Mouse (Mus musculus): ENCODE results near the gene 4930558K02Rik. TPM values are rescaled to one million over a fixed set of nuclear protein-coding genes. Genes with fewer than 3 reads are reported as not detected.

Gene 4930558K02Rik
- polyA plus RNA-seq (2016; fragmentation: Nextera tagmentation; extraction: Ambion mirVana): not detected in 2 replicates

DNA sequence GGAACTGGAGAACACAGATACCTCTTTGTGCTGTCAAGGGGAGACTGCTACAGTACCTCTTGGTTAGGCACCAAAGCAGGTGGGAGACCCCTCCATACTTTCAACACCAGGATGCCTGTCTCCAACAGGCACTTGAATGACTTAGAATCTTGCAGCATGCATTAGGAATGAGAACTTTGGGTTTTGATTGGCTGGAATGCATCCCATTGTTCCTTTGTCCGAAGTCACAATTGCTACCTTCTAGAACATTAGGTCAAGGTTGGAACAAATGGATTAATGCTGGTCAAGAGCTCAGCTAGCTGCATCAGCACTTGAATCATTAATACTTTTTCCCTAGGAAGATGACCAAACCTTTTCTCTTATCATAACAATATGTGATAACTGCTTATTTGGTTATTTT is at the start of gene 4930558K02Rik:
Gene 4930558K02Rik, minus strand, starts transcription at position 101 of the 400 bp plus-strand sequence.
- Histone ChIP-seq H3K9me3 (no peaks in the 10 kb centered on the region), H3K4me3 (no peak within 1 kb of the TSS), H3K27me3 (replicated peaks; ENCODE audit: low read depth, poor library complexity, severe bottlenecking) (no peaks in the 10 kb centered on the region), H3K36me3 (replicated peaks) (no peaks in the 10 kb centered on the region), H3K27ac (replicated peaks) (no peak within 1 kb of the TSS), H3K4me1 (peaks cover 44% of the 10 kb centered on the region)
- no peak for DNase-seq (ENCODE audit: low spot score)
- WGBS: 63% methylated on average over 1 of the region's 1 CpGs

DNA sequence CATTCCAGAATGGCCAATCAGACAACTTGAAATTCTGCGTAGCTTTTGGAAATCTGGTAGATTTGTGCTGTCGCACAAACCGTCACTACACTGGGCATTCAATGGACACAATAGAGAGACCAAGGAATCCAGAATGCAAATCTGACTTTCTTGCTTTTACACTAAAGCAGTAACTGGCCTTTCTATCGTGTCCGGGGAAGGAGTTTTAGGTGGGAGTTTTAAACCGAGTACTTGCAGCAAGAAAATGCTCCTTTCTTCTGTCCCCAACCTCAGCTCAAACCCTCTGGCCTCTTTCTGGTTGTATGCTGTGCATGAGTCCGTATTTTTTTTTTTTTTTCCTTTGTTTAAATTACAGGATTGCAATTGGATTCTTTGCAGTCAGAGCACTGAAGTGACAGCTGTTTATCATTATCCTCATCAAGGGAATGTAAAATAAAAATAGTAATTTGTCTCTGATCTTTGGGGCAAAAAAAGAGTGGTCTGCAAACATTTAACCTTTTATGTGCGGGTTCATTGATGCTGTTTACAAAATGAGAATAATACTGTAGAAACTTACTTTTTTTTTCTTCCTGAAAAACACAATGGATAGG is 44.3 kb upstream of the 4930558K02Rik start:
- no peaks in the 10 kb centered on the region for H3K36me3 ChIP-seq (replicated peaks)
- peak overlapping the region; percentile 88 for H3K27ac ChIP-seq (replicated peaks)
- peaks cover 74% of the 10 kb centered on the region for H3K4me1 ChIP-seq
- DNase-seq (ENCODE audit: low spot score): no peak
- WGBS: 41% methylated on average over 8 of the region's 8 CpGs
- H3K4me3 ChIP-seq: no peak overlapping the region
- no peaks in the 10 kb centered on the region for H3K27me3 ChIP-seq (replicated peaks; ENCODE audit: low read depth, poor library complexity, severe bottlenecking)
- no peaks in the 10 kb centered on the region for H3K9me3 ChIP-seq

DNA sequence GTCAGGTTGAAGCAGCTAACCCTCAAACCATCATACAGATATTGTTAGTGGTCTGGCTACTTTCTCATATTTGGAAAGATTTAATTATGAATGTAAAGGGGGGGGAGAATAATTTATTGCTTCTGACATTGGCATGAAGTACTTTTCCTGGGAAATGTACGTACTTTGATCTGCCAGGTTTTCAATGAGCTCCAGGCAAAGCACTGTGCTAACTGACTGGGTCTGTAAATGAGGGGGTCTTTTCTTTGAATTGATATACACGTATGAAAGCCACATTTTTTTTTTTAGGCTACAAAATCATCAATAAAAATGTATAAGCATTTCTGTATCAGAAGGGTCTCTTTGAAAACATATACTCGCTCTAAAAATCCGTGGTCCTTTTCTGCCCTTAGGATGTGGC is 41.3 kb upstream of the 4930558K02Rik start:
- 48% methylated on average over 4 of the region's 4 CpGs for WGBS
- peaks cover 98% of the 10 kb centered on the region for H3K4me1 ChIP-seq
- H3K4me3 ChIP-seq: no peak overlapping the region
- H3K27me3 ChIP-seq (replicated peaks; ENCODE audit: low read depth, poor library complexity, severe bottlenecking): no peaks in the 10 kb centered on the region
- no peak for DNase-seq (ENCODE audit: low spot score)
- no peaks in the 10 kb centered on the region for H3K9me3 ChIP-seq
- H3K27ac ChIP-seq (replicated peaks): peak overlapping the region; percentile 88
- H3K36me3 ChIP-seq (replicated peaks): no peaks in the 10 kb centered on the region

DNA sequence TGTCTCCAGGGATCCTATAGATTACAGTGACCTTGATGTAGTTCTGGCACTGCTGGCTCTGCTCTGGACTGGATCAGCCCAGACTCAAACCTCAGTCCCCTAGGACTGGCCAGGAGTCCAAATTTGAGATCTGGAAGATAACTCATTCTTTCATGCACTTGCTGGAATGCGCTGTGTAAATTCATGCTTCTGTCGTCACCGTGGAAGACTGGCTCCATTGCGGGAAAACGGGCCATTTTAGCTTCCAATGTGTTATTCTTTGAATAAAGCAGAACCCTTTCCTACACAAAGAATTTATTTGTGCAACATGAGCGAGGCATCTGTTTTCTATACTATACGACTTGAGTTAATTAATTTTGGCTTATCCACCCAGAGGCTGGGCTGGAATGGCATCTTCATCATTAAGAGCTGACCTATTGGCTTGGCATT is 40.9 kb upstream of the 4930558K02Rik start:
- H3K9me3 ChIP-seq: no peaks in the 10 kb centered on the region
- whole genome bisulfite sequencing: 36% methylated on average over 7 of the region's 7 CpGs
- H3K4me1 ChIP-seq: peaks cover 99% of the 10 kb centered on the region
- peak; percentile 58 for DNase-seq (ENCODE audit: low spot score)
- no peak overlapping the region for H3K4me3 ChIP-seq
- H3K27ac ChIP-seq (replicated peaks): peak overlapping the region; percentile 88
- H3K27me3 ChIP-seq (replicated peaks; ENCODE audit: low read depth, poor library complexity, severe bottlenecking): no peaks in the 10 kb centered on the region
- H3K36me3 ChIP-seq (replicated peaks): no peaks in the 10 kb centered on the region

DNA sequence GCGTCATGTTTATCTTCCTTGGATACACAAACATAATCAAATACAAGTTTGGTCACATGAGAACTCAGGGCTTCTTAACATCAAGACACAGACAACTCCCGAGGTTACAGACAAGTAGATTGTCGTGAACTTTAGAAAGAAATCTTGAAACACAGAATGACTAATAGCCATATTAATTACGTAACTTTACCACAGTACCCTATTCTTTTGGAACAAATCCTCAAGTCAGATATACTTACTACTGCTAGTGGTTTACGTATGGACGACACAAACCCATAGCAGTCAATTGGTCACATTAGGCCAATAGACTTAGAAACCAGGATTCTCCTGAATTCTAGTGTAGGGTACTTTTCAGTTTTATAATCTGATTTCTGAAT is 39.2 kb upstream of the 4930558K02Rik start:
- Histone ChIP-seq H3K27me3 (replicated peaks; ENCODE audit: low read depth, poor library complexity, severe bottlenecking) (no peaks in the 10 kb centered on the region), H3K9me3 (no peaks in the 10 kb centered on the region), H3K27ac (replicated peaks) (peak overlapping the region; percentile 88), H3K36me3 (replicated peaks) (no peaks in the 10 kb centered on the region), H3K4me1 (peaks cover 100% of the 10 kb centered on the region), H3K4me3 (no peak overlapping the region)
- no peak for DNase-seq (ENCODE audit: low spot score)
- 62% methylated on average over 6 of the region's 6 CpGs for WGBS

DNA sequence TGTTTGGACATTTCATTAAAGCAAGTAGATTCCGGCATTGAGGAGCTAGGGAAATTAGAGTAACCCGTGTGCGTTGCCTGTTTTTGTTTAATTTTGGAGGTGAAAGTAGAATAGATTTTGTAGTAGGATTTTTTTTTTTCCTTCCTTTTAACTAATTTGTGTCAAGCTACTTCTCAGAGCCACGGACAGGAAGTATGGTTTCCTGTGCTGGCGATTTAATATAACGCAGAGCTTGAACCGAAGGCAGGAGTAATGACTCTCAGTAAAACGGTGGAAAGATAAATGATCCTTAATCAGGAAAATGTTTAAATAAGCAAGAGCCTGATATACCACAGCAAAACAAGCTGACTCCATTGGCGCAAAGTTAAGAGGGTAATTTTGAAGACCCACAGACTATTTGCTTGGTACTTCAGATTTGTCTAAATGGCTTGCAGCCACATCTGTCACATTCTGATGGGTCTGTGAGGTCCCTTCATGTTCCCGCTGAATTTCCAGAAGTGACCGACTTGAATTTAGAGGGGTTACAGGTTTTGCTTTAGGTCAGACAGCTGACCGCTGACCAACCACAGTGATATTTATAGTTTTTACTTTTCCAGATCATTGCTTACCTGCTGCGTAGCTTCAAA is 38.7 kb upstream of the 4930558K02Rik start:
- H3K27ac ChIP-seq (replicated peaks): peak overlapping the region; percentile 88

DNA sequence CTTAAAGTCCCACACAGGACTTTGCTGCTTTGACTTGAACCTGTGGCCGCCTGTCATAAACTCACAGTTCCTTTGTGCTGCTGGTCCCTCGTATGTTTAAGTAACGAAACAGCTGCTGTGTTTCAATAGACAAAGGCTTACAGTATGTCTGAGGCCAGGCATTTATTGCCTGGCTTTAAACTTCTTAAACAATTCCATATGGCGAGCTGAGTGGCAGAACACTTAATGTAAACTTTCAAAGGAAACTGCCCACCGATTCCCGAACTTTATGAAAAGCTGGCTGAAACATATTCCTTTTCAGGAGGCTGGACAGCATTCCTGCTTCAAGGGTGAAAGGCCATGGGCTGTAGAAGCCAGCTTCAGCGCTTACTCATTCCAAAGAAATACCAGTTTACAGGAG is 37.5 kb upstream of the 4930558K02Rik start:
- WGBS: 23% methylated on average over 7 of the region's 7 CpGs
- DNase-seq (ENCODE audit: low spot score): no peak
- peak overlapping the region; percentile 88 for H3K27ac ChIP-seq (replicated peaks)
- H3K36me3 ChIP-seq (replicated peaks): no peaks in the 10 kb centered on the region
- no peak overlapping the region for H3K4me3 ChIP-seq
- no peaks in the 10 kb centered on the region for H3K27me3 ChIP-seq (replicated peaks; ENCODE audit: low read depth, poor library complexity, severe bottlenecking)
- H3K9me3 ChIP-seq: no peaks in the 10 kb centered on the region
- H3K4me1 ChIP-seq: peaks cover 95% of the 10 kb centered on the region

More for the DNA sequence above, 38.7 kb upstream of the 4930558K02Rik start:
- Histone ChIP-seq H3K36me3 (replicated peaks) (no peaks in the 10 kb centered on the region), H3K9me3 (no peaks in the 10 kb centered on the region), H3K4me1 (peaks cover 100% of the 10 kb centered on the region), H3K27me3 (replicated peaks; ENCODE audit: low read depth, poor library complexity, severe bottlenecking) (no peaks in the 10 kb centered on the region), H3K4me3 (0 out of 2 replicates have a peak overlapping the region, but pooled peaks have one; percentile 5)
- DNase-seq (ENCODE audit: low spot score): no peak
- 40% methylated on average over 13 of the region's 13 CpGs for WGBS

DNA sequence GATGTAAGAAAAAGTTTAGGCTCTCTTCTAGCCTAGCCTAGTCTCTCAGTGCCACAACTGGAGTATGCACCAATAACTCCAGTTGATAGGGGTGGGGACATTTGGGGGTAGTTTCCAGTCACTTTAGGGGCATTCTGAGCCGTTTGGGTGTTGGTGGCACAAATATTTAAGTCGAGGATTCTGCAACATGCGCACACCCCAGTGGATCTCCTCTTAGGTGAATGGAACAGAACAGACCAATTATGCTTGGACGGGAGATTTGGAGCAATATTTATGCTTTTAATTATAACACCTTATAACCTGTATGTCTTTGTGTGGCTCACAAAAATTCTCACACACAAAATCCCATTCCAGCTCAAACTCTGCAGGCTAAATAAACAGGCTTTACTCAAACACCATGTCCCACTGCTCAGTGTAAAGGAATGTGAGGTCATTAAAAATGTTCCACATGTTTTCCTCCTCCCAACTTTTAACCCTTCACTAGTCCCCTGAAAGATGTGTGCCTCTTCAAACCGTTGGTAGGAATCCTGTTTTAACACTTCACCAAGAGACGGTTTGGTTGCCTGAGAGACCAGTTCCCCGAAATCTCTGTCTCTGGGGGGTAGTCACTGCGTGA is 35.9 kb upstream of the 4930558K02Rik start:
- peaks cover 92% of the 10 kb centered on the region for H3K4me1 ChIP-seq
- no peaks in the 10 kb centered on the region for H3K27me3 ChIP-seq (replicated peaks; ENCODE audit: low read depth, poor library complexity, severe bottlenecking)
- 42% methylated on average over 8 of the region's 8 CpGs for WGBS
- H3K4me3 ChIP-seq: no peak overlapping the region
- H3K9me3 ChIP-seq: no peaks in the 10 kb centered on the region
- H3K36me3 ChIP-seq (replicated peaks): no peaks in the 10 kb centered on the region
- peak overlapping the region; percentile 88 for H3K27ac ChIP-seq (replicated peaks)
- no peak for DNase-seq (ENCODE audit: low spot score)

DNA sequence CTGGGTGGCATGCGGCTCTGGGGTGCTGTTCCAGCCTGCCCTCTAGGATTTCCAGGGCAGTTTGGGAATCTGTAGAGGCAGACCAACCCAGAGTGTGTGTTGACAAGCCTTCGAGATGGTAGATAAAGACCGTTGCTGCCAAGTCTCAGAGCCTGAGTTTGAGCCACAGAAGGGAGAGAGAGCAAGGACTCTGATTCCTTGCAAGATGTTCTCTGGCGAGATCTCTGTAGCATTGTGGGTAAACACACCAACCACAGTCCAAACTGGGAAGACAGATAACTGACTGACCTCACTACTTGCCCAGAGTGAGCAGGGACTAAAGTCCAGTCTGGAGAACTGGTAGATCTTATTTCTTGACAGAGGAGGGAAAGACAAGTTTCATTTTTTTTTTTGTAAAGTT is 34.1 kb upstream of the 4930558K02Rik start:
- Histone ChIP-seq H3K36me3 (replicated peaks) (no peaks in the 10 kb centered on the region), H3K27me3 (replicated peaks; ENCODE audit: low read depth, poor library complexity, severe bottlenecking) (no peaks in the 10 kb centered on the region), H3K27ac (replicated peaks) (peak overlapping the region; percentile 88), H3K4me1 (peaks cover 92% of the 10 kb centered on the region), H3K4me3 (no peak overlapping the region), H3K9me3 (no peaks in the 10 kb centered on the region)
- no peak for DNase-seq (ENCODE audit: low spot score)
- WGBS: 80% methylated on average over 4 of the region's 4 CpGs

DNA sequence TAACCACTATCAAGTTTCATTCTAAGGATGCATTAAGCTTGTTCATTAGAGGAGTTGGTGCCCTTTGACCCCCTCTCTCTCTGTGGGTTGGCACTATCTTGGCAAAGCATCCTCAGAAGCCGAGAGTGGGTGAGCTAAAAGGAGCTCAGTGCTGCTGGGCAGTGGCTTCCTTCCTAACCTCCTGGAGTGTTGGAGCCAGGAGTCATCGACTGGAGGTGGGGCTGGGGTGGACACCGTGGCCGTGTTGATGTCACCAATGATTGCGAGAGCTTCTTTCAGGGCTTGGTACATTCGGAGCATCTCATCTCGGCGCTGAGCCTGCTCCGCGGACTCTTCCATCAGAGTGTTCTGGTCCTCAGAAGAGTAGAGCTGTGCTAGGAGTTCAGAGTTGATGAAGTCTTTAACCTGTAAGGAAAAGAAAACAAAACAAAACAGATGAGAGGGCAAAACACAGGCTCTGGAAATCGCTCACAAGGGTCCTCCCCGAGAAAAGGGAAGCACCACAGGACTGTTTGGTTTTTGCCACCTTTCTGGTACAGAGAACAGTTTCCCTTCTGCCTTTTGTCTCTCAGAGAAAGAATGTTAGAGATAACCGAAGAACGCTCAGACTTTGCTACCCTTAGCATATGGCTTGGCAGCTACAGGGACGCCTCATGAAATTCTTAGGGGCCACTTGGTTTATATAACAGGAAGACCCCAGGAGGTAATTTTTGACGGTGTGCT is 32.2 kb upstream of the 4930558K02Rik start:
- Histone ChIP-seq H3K27me3 (replicated peaks; ENCODE audit: low read depth, poor library complexity, severe bottlenecking) (no peaks in the 10 kb centered on the region), H3K27ac (replicated peaks) (peak overlapping the region; percentile 72), H3K36me3 (replicated peaks) (no peaks in the 10 kb centered on the region), H3K4me1 (peaks cover 91% of the 10 kb centered on the region), H3K9me3 (no peaks in the 10 kb centered on the region), H3K4me3 (no peak overlapping the region)
- WGBS: 80% methylated on average over 16 of the region's 16 CpGs
- no peak for DNase-seq (ENCODE audit: low spot score)

DNA sequence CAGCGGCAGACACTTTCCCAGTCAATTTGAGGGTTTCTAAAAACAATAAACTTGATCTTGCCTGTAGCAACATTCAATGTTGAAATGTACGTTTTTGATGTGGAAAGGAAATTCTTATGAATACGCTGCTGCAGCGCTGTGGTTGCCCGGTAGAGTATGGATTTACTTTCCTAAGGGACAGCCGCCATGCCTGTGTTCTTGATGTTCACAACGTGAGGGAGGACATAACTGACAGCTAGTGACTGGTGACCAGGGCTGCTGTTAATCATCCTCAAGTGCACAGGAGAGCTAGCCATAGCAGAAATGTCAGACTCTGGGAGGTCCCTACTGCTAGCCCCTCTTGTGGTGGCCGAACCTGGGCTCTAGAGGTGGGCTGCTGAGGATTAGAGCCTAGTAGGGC is 29.6 kb upstream of the 4930558K02Rik start:
- WGBS: 44% methylated on average over 8 of the region's 8 CpGs
- DNase-seq (ENCODE audit: low spot score): no peak
- Histone ChIP-seq H3K27me3 (replicated peaks; ENCODE audit: low read depth, poor library complexity, severe bottlenecking) (no peaks in the 10 kb centered on the region), H3K4me1 (peaks cover 91% of the 10 kb centered on the region), H3K4me3 (peak overlapping the region; percentile 1; the same call in 1 of the 2 replicates), H3K36me3 (replicated peaks) (no peaks in the 10 kb centered on the region), H3K27ac (replicated peaks) (peak overlapping the region; percentile 90), H3K9me3 (no peaks in the 10 kb centered on the region)

DNA sequence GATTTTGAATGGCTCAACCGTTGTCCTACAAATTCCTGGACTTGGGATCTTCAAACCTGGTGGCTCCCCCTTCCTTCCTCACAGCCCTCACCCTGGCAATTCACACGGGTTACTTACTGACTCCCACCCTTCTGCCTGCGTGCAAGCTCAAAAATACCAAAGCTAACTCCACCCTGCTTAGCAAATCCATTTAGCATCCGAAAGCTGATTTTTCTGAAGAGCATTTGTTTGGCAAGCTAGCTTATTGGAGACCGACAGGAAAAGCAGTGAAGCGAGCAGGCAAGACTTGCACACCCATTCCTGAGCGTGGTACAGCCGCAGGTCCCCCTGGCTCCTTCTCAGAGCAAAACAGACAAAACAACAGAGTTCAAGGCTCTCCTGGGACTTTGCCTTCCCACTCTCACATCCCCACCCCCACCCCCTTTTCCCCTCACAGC is 29.2 kb upstream of the 4930558K02Rik start:
- no peaks in the 10 kb centered on the region for H3K36me3 ChIP-seq (replicated peaks)
- peak; percentile 64 for DNase-seq (ENCODE audit: low spot score)
- H3K27ac ChIP-seq (replicated peaks): peak overlapping the region; percentile 90
- no peaks in the 10 kb centered on the region for H3K9me3 ChIP-seq
- 28% methylated on average over 8 of the region's 8 CpGs for WGBS
- H3K4me1 ChIP-seq: peaks cover 91% of the 10 kb centered on the region
- peak overlapping the region; percentile 1; the same call in 1 of the 2 replicates for H3K4me3 ChIP-seq
- H3K27me3 ChIP-seq (replicated peaks; ENCODE audit: low read depth, poor library complexity, severe bottlenecking): no peaks in the 10 kb centered on the region

All from embryonic facial prominence, embryonic 10.5 days (tissue).